11 mouse cellular contexts compared by ENCODE assay signal in the genomic region with DNA sequence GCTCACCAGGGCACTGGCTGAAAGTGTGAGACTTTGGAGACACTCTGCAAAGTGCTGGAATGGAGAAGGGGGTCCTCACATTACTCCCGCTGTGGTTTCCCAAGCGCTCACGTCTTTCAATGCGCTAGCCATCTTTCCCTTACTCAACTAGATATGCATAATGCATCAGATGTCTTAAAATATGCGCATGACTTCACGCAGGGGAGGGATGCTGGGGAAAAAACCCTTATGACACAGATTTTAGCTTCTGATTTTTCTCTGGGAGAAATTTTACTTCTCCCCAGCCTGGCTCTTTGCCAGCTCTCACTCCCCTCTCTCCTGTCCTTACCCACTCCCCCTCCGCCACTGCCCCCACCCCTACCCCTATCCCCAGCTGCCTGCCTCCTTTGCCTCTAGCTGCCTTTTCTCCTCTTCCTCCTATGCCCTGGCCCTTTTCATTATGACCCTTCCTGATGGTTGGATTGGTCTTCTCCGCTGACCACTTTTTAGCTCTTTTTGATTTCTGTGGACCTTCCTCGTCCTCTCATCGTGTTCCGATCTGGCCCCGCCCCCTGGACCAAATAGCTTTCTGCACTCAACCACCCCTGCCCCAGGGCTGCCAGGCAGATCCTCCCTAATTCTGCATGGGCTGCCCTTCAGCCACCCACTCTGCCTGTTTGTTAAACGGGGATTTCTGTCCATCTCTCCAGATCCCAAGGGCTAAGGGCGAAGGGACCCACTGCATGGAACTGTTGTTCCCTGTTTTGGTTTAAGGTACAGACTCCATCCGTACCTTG. TPM values are rescaled to one million over a fixed set of nuclear protein-coding genes. Genes with fewer than 3 reads are reported as not detected.
DNase-seq lines count a peak whose midpoint lies in the region; ATAC-seq and TF ChIP-seq lines count a peak whose summit lies in the region.
"Had no signal": no experiment of that assay in that cellular context is flagged by ENCODE, and none has a peak within 500 bp of the region (broad histone marks: within the 10 kb centered on the region; RNA-seq: fewer than 3 reads in every experiment).

No protein-coding gene starts in this region.

- H3K9ac ChIP-seq in limb, embryonic 11.5 days (ENCODE audit: low read length), result no peak overlapping the region
- H3K9ac ChIP-seq in forebrain, postnatal 0 days, result no peak overlapping the region; the same call in 1 of the 2 replicates
- H3K9ac ChIP-seq in midbrain, embryonic 15.5 days, result peak overlapping the region; percentile 22; the same call in 1 of the 2 replicates
- H3K9ac ChIP-seq: heart, embryonic 13.5 days had no signal

- intact Hi-C loops in gastrocnemius, postnatal 14 days (cut with DNase I; ENCODE audit: low total_unique reads), result loop anchor here (2.0 to 5.0 kb wide), 2 partner anchors 115 to 404 kb away; no protein-coding TSS in a partner anchor

- H3K27me3 ChIP-seq in limb, embryonic 11.5 days (ENCODE audit: control insufficient read depth, insufficient read depth, low read length), result peaks cover 7% of the 10 kb centered on the region
- H3K27me3 ChIP-seq in limb, embryonic 10.5 days (ENCODE audit: low read depth, poor library complexity, severe bottlenecking), result peaks cover 88% of the 10 kb centered on the region
- H3K27me3 ChIP-seq in forebrain, postnatal 0 days (ENCODE audit: insufficient read depth, low read length), result no peaks in the 10 kb centered on the region
- H3K27me3 ChIP-seq in midbrain, embryonic 15.5 days (replicated peaks), result no peaks in the 10 kb centered on the region

- H3K27ac ChIP-seq in limb, embryonic 11.5 days (replicated peaks; ENCODE audit: low read depth, low read length), result no peak overlapping the region
- no peak overlapping the region for H3K27ac ChIP-seq in limb, embryonic 10.5 days
- H3K27ac ChIP-seq in forebrain, postnatal 0 days (ENCODE audit: low read depth, low read length), result peak overlapping the region; percentile 60
- peak overlapping the region; percentile 80 for H3K27ac ChIP-seq in midbrain, embryonic 15.5 days
- H3K27ac ChIP-seq: heart, embryonic 13.5 days had no signal

- H3K4me1 ChIP-seq in limb, embryonic 11.5 days (ENCODE audit: control insufficient read depth, insufficient read depth, low read length), result peaks cover 3% of the 10 kb centered on the region; the same call in 1 of the 2 replicates
- peaks cover 22% of the 10 kb centered on the region for H3K4me1 ChIP-seq in limb, embryonic 10.5 days
- peaks cover 11% of the 10 kb centered on the region; the same call in 1 of the 2 replicates for H3K4me1 ChIP-seq in forebrain, postnatal 0 days (ENCODE audit: insufficient read depth)
- H3K4me1 ChIP-seq in midbrain, embryonic 15.5 days, result peaks cover 34% of the 10 kb centered on the region

- 0 out of 2 replicates have a peak overlapping the region, but pooled peaks have one; percentile 2 for H3K4me2 ChIP-seq in limb, embryonic 11.5 days (ENCODE audit: low read depth, severe bottlenecking)
- peak overlapping the region; percentile 32 for H3K4me2 ChIP-seq in forebrain, postnatal 0 days (ENCODE audit: low read depth)
- H3K4me2 ChIP-seq in midbrain, embryonic 15.5 days, result peak overlapping the region; percentile 27
- H3K4me2 ChIP-seq: heart, embryonic 13.5 days had no signal

- no peak for TF ChIP-seq CTCF in forebrain, postnatal 0 days (IDR thresholded peaks at IDR 0.05; ENCODE audit: low read depth)

- no peak overlapping the region for H3K4me3 ChIP-seq in limb, embryonic 11.5 days (ENCODE audit: low read depth, low read length)
- H3K4me3 ChIP-seq in limb, embryonic 10.5 days, result no peak overlapping the region
- no peak overlapping the region for H3K4me3 ChIP-seq in forebrain, postnatal 0 days (ENCODE audit: low read depth, low read length)
- no peak overlapping the region for H3K4me3 ChIP-seq in midbrain, embryonic 15.5 days
- H3K4me3 ChIP-seq: heart, embryonic 13.5 days; myocyte had no signal

- 39% methylated on average over 15 of the region's 15 CpGs for WGBS in limb, embryonic 11.5 days
- 42% methylated on average over 15 of the region's 15 CpGs for WGBS in limb, embryonic 10.5 days
- 29% methylated on average over 15 of the region's 15 CpGs for WGBS in forebrain, postnatal 0 days
- WGBS in midbrain, embryonic 15.5 days, result 27% methylated on average over 15 of the region's 15 CpGs

- H3K36me3 ChIP-seq in limb, embryonic 11.5 days (ENCODE audit: control insufficient read depth, insufficient read depth, low read length), result no peaks in the 10 kb centered on the region
- no peaks in the 10 kb centered on the region for H3K36me3 ChIP-seq in limb, embryonic 10.5 days
- no peaks in the 10 kb centered on the region for H3K36me3 ChIP-seq in forebrain, postnatal 0 days (ENCODE audit: insufficient read depth)
- no peaks in the 10 kb centered on the region for H3K36me3 ChIP-seq in midbrain, embryonic 15.5 days (replicated peaks)
- H3K36me3 ChIP-seq: heart, embryonic 13.5 days had no signal

- no peak for ATAC-seq in limb, embryonic 11.5 days (ENCODE audit: insufficient number of reproducible peaks, low FRiP score, low TSS enrichment, low read depth)
- 0 out of 2 replicates have a peak, but pooled peaks have one; percentile 6 for ATAC-seq in common myeloid progenitor, adult 5-6 weeks (replicated peaks; ENCODE audit: low read depth, poor library complexity, severe bottlenecking)
- peak; percentile 74 for ATAC-seq in forebrain, postnatal 0 days
- peak; percentile 49 for ATAC-seq in midbrain, embryonic 15.5 days (replicated peaks)

- no peaks in the 10 kb centered on the region for H3K9me3 ChIP-seq in limb, embryonic 11.5 days (ENCODE audit: control insufficient read depth, low read length)
- no peaks in the 10 kb centered on the region for H3K9me3 ChIP-seq in limb, embryonic 10.5 days (replicated peaks)
- H3K9me3 ChIP-seq in forebrain, postnatal 0 days (ENCODE audit: low read length), result no peaks in the 10 kb centered on the region
- H3K9me3 ChIP-seq in midbrain, embryonic 15.5 days, result no peaks in the 10 kb centered on the region
- H3K9me3 ChIP-seq: G1E; heart, embryonic 13.5 days had no signal

- DNase-seq in limb, embryonic 11.5 days (ENCODE audit: low spot score), result no peak
- DNase-seq in limb, embryonic 10.5 days (ENCODE audit: low spot score), result no peak
- DNase-seq in forebrain, postnatal 0 days, result peak; percentile 73
- no peak for DNase-seq in B cell, adult 2 months
- no peak for DNase-seq in thymus, adult 18-20 months
- no peak for DNase-seq in gastrocnemius, postnatal 14 days

RNA-seq across cellular contexts. Expression of a gene that starts 6.1 kb away (rescaled TPM):
- polyA plus RNA-seq in limb, embryonic 11.5 days (2014; fragmentation: Nextera tagmentation; extraction: Ambion mirVana), result 0.99 and 1.0 TPM in 2 replicates
- 0.55 and 0.60 TPM in 2 replicates for polyA plus RNA-seq in limb, embryonic 10.5 days (2016; fragmentation: Nextera tagmentation; extraction: Ambion mirVana)
- 0.10 TPM in 1 of 2 replicates, not detected in the other for total RNA-seq in common myeloid progenitor, adult 5-6 weeks (2017)
- total RNA-seq in forebrain, postnatal 0 days (2014; rRNA removed), result 45.9 and 48.3 TPM in 2 replicates
- 17.1 and 21.4 TPM in 2 replicates for polyA plus RNA-seq in forebrain, postnatal 0 days (2015; fragmentation: Nextera tagmentation; extraction: Ambion mirVana)
- polyA plus RNA-seq in midbrain, embryonic 15.5 days (2015; fragmentation: Nextera tagmentation; extraction: Ambion mirVana), result 14.8 and 15.7 TPM in 2 replicates
- 1 to 10 TPM; 4.4 to 4.6 TPM for total RNA-seq in gastrocnemius, postnatal 14 days (2021)

RNA-seq across cellular contexts. Expression of a gene that starts 13.5 kb away (rescaled TPM):
- 19.6 and 21.6 TPM in 2 replicates for polyA plus RNA-seq in limb, embryonic 11.5 days (2014; fragmentation: Nextera tagmentation; extraction: Ambion mirVana)
- 20.7 and 21.9 TPM in 2 replicates for polyA plus RNA-seq in limb, embryonic 10.5 days (2016; fragmentation: Nextera tagmentation; extraction: Ambion mirVana)
- total RNA-seq in common myeloid progenitor, adult 5-6 weeks (2017), result 4.7 and 7.3 TPM in 2 replicates
- 30.1 and 32.4 TPM in 2 replicates for total RNA-seq in forebrain, postnatal 0 days (2014; rRNA removed)
- polyA plus RNA-seq in forebrain, postnatal 0 days (2015; fragmentation: Nextera tagmentation; extraction: Ambion mirVana), result 13.5 and 19.4 TPM in 2 replicates
- polyA plus RNA-seq in midbrain, embryonic 15.5 days (2015; fragmentation: Nextera tagmentation; extraction: Ambion mirVana), result 18.5 and 21.5 TPM in 2 replicates
- 10 to 100 TPM; 31.1 to 34.2 TPM for total RNA-seq in gastrocnemius, postnatal 14 days (2021)

RNA-seq across cellular contexts. Expression of a gene that starts 51.7 kb away (rescaled TPM):
- not detected in 2 replicates for polyA plus RNA-seq in limb, embryonic 11.5 days (2014; fragmentation: Nextera tagmentation; extraction: Ambion mirVana)
- polyA plus RNA-seq in limb, embryonic 10.5 days (2016; fragmentation: Nextera tagmentation; extraction: Ambion mirVana), result not detected in 2 replicates
- not detected in 2 replicates for total RNA-seq in common myeloid progenitor, adult 5-6 weeks (2017)
- 11.9 and 14.7 TPM in 2 replicates for total RNA-seq in forebrain, postnatal 0 days (2014; rRNA removed)
- polyA plus RNA-seq in forebrain, postnatal 0 days (2015; fragmentation: Nextera tagmentation; extraction: Ambion mirVana), result 18.9 and 22.6 TPM in 2 replicates
- 9.1 and 11.1 TPM in 2 replicates for polyA plus RNA-seq in midbrain, embryonic 15.5 days (2015; fragmentation: Nextera tagmentation; extraction: Ambion mirVana)
- under 1 TPM in 1 of 2 experiments, not detected in 1; 0.08 TPM for total RNA-seq in gastrocnemius, postnatal 14 days (2021)
- polyA plus RNA-seq: G1E; heart, embryonic 13.5 days; myocyte had no signal

Comparison
In these comparisons a context has a peak if more than half of its experiments do, and no peak if none do; other contexts are left out.
1. H3K27ac ChIP-seq: peak in forebrain, postnatal 0 days (single experiment) and midbrain, embryonic 15.5 days (single experiment); none in limb, embryonic 11.5 days (single experiment) and limb, embryonic 10.5 days (single experiment).
2. Peak in every context shown above with its lines, with median percentiles within 50 percentile points of each other: H3K4me2 ChIP-seq.